Mouse (Mus musculus) MEL (cell line): Measurements from ENCODE around the gene Adam34. TPM values are rescaled to one million over a fixed set of nuclear protein-coding genes. Genes with fewer than 3 reads are reported as not detected.

Experiments
- DNase-seq: peaks from one replicate; pipeline ENCODE4 v3.0.0; 2011; ENCODE audit warnings: low read depth, low spot score
- H3K27ac ChIP-seq: 2 replicates; pipeline ENCODE4 v1.5.1; 2012; ENCODE audit warnings: low read depth, mild to moderate bottlenecking, control low read depth, low read length, moderate library complexity; ENCODE audit not compliant: control insufficient read depth
- H3K27me3 ChIP-seq, 2 experiments: fragments of 150-350 bp in 1 of 2; sonication (generic) in 1 of 2; 2 replicates each; pipeline ENCODE4 v1.6.1; 2012; ENCODE audit warnings: low read length in 2 of 2, mild to moderate bottlenecking in 2 of 2, improper control_type of control experiment in 1 of 2, moderate library complexity in 1 of 2; ENCODE audit not compliant: insufficient read depth in 2 of 2, control insufficient read depth in 1 of 2
- H3K36me3 ChIP-seq, 2 experiments: 2 replicates each; pipeline ENCODE4 v1.6.1; 2012 to 2014; ENCODE audit warnings: low read length in 2 of 2, improper control_type of control experiment in 1 of 2, inconsistent platforms in 1 of 2, mild to moderate bottlenecking in 1 of 2; ENCODE audit not compliant: insufficient read depth in 2 of 2, control insufficient read depth in 1 of 2
- H3K4me1 ChIP-seq, 2 experiments: fragments of 150-350 bp in 1 of 2; sonication (generic) in 1 of 2; 2 replicates each; pipeline ENCODE4 v1.6.1; 2012; ENCODE audit warnings: low read length in 2 of 2, improper control_type of control experiment in 1 of 2, mild to moderate bottlenecking in 1 of 2; ENCODE audit not compliant: insufficient read depth in 2 of 2, control insufficient read depth in 1 of 2
- H3K4me3 ChIP-seq, 2 experiments: fragments of 150-350 bp in 1 of 2; sonication (generic) in 1 of 2; 2 replicates each; pipeline ENCODE4 v1.5.1; 2012; ENCODE audit warnings: low read depth in 2 of 2, low read length in 2 of 2, mild to moderate bottlenecking in 2 of 2, moderate library complexity in 2 of 2, control low read depth in 1 of 2, improper control_type of control experiment in 1 of 2; ENCODE audit not compliant: control insufficient read depth in 1 of 2, insufficient read depth in 1 of 2
- H3K79me2 ChIP-seq: 2 replicates; pipeline ENCODE4 v1.6.1; 2012; ENCODE audit warnings: mild to moderate bottlenecking, low read length, moderate library complexity; ENCODE audit not compliant: control insufficient read depth, poor library complexity, insufficient read depth
- H3K9ac ChIP-seq: 2 replicates; pipeline ENCODE4 v1.6.1; 2012; ENCODE audit warnings: low read depth, mild to moderate bottlenecking, control low read depth, low read length, moderate library complexity; ENCODE audit not compliant: control insufficient read depth, poor library complexity, severe bottlenecking
- H3K9me3 ChIP-seq: fragments of 150-350 bp; sonication (generic); replicated peaks from 2 replicates; pipeline ENCODE4 v1.6.1; 2012; ENCODE audit warnings: mild to moderate bottlenecking, low read length, improper control_type of control experiment, moderate library complexity; ENCODE audit not compliant: insufficient read depth
- BHLHE40 ChIP-seq: IDR thresholded peaks from 2 replicates; pipeline ENCODE4 v1.6.1; 2012; ENCODE audit warnings: low read depth, mild to moderate bottlenecking, inconsistent platforms, low read length, improper control_type of control experiment, borderline replicate concordance
- E2F4 ChIP-seq: IDR thresholded peaks from 2 replicates; pipeline ENCODE4 v1.6.1; 2011; ENCODE audit warnings: low read depth, low read length, improper control_type of control experiment, borderline replicate concordance
- ETS1 ChIP-seq: IDR thresholded peaks from 2 replicates; pipeline ENCODE4 v1.6.1; 2012; ENCODE audit warnings: low read depth, mild to moderate bottlenecking, inconsistent platforms, low read length, improper control_type of control experiment, moderate library complexity
- GABPA ChIP-seq: IDR thresholded peaks from 2 replicates; pipeline ENCODE4 v1.6.1; 2012; ENCODE audit warnings: low read depth, mild to moderate bottlenecking, inconsistent platforms, low read length, improper control_type of control experiment, moderate library complexity
- HCFC1 ChIP-seq: IDR thresholded peaks from 2 replicates; pipeline ENCODE4 v1.6.1; 2012; ENCODE audit warnings: low read depth, mild to moderate bottlenecking, inconsistent platforms, low read length, improper control_type of control experiment, moderate library complexity
- JUND ChIP-seq: IDR thresholded peaks from 2 replicates; pipeline ENCODE4 v1.6.1; 2011; ENCODE audit warnings: low read depth, mild to moderate bottlenecking, improper control_type of control experiment, low read length
- KAT2A ChIP-seq: conservative IDR thresholded peaks from 2 replicates; pipeline ENCODE4 v1.6.1; 2012; ENCODE audit warnings: low read depth, low read length, improper control_type of control experiment, inconsistent platforms
- MEF2A ChIP-seq: IDR thresholded peaks from 2 replicates; pipeline ENCODE4 v1.6.1; 2014; ENCODE audit warnings: low read depth, mild to moderate bottlenecking, inconsistent platforms, low read length, improper control_type of control experiment; ENCODE audit not compliant: poor library complexity, insufficient replicate concordance, severe bottlenecking; ENCODE audit errors: extremely low read depth
- MXI1 ChIP-seq: IDR thresholded peaks from 2 replicates; pipeline ENCODE4 v1.6.1; 2011; ENCODE audit warnings: mild to moderate bottlenecking, low read depth, low read length, improper control_type of control experiment
- NRF1 ChIP-seq: IDR thresholded peaks from 2 replicates; pipeline ENCODE4 v1.6.1; 2014; ENCODE audit warnings: low read depth, mild to moderate bottlenecking, inconsistent platforms, low read length, improper control_type of control experiment, moderate library complexity; ENCODE audit not compliant: poor library complexity, insufficient read depth, severe bottlenecking
- POLR2AphosphoS2 ChIP-seq: IDR thresholded peaks from 2 replicates; pipeline ENCODE4 v1.6.1; 2011; ENCODE audit warnings: low read length, improper control_type of control experiment
- POLR2AphosphoS5 ChIP-seq: IDR thresholded peaks from 2 replicates; pipeline ENCODE4 v1.6.1; 2012; ENCODE audit warnings: low read depth, borderline replicate concordance, mild to moderate bottlenecking, inconsistent platforms, low read length, moderate library complexity, mixed read lengths
- RCOR1 ChIP-seq: IDR thresholded peaks from 2 replicates; pipeline ENCODE4 v1.6.1; 2012; ENCODE audit warnings: low read depth, mild to moderate bottlenecking, inconsistent platforms, low read length, improper control_type of control experiment
- SIN3A ChIP-seq: IDR thresholded peaks from 2 replicates; pipeline ENCODE4 v1.6.1; 2012; ENCODE audit warnings: low read length, improper control_type of control experiment, inconsistent platforms
- SMC3 ChIP-seq: IDR thresholded peaks from 2 replicates; pipeline ENCODE4 v1.6.1; 2011; ENCODE audit warnings: low read depth, low read length, improper control_type of control experiment
- TAL1 ChIP-seq: IDR thresholded peaks from 2 replicates; pipeline ENCODE4 v1.6.1; 2012; ENCODE audit warnings: mild to moderate bottlenecking, inconsistent platforms, low read length, moderate library complexity, mixed read lengths
- TCF12 ChIP-seq: IDR thresholded peaks from 2 replicates; pipeline ENCODE4 v1.6.1; 2014; ENCODE audit warnings: low read depth, mild to moderate bottlenecking, inconsistent platforms, low read length, improper control_type of control experiment, moderate library complexity
- USF1 ChIP-seq: IDR thresholded peaks from 2 replicates; pipeline ENCODE4 v1.6.1; 2014; ENCODE audit warnings: low read depth, mild to moderate bottlenecking, inconsistent platforms, low read length, improper control_type of control experiment, moderate library complexity
- ZC3H11A ChIP-seq: IDR thresholded peaks from 2 replicates; pipeline ENCODE4 v1.6.1; 2012; ENCODE audit warnings: low read depth, mild to moderate bottlenecking, inconsistent platforms, low read length, improper control_type of control experiment
- ZKSCAN1 ChIP-seq: IDR thresholded peaks from 2 replicates; pipeline ENCODE4 v1.6.1; 2012; ENCODE audit warnings: low read depth, mild to moderate bottlenecking, inconsistent platforms, low read length, improper control_type of control experiment, moderate library complexity
- ZMIZ1 ChIP-seq: IDR thresholded peaks from 2 replicates; pipeline ENCODE4 v1.6.1; 2012; ENCODE audit warnings: low read depth, mild to moderate bottlenecking, inconsistent platforms, low read length, improper control_type of control experiment, moderate library complexity
- polyA plus RNA-seq, 2 experiments: library from polyadenylated mRNA; stranded (reverse) in 1 of 2; unstranded in 1 of 2; fragments of >175 nt in 1 of 2; fragments of >200 nt in 1 of 2; gene quantifications; 2 replicates each; pipeline versions ENCODE4 v1.2.1 to v1.2.4; 2012; ENCODE audit warnings: low replicate concordance in 2 of 2, low read depth in 1 of 2; ENCODE audit not compliant: insufficient read length in 2 of 2, insufficient read depth in 1 of 2, missing spikeins in 1 of 2
- total RNA-seq: library from RNA; depleted of rRNA; stranded (reverse); fragments of 300-350 nt; gene quantifications from 2 replicates; pipeline ENCODE4 v1.2.3, GENCODE M21; 2012; rRNA removed

Gene Adam34
- total RNA-seq (not detected in 2 replicates), polyA plus RNA-seq (not detected)

DNA sequence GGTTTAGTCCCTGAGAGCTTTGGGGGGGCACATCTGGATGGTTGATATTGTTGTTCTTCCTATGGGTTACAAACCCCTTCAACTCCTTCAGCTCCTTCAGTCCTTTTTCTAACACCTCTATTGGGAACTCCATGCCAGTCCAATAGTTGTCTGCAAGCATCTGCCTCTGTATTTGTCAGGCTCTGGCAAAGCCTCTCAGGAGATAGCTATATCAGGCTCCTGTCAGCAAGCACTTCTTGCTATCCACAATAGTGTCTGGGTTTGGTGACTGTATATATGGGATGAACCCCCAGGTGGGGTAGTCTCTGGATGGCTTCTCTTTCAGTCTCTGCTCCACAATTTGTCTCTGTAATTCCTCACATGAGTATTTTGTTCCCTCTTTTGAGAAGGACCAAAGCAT lies at the start of gene Adam34:
Adam34 (minus strand) TSS at position 101 of the 400 bp plus-strand sequence.
- TF ChIP-seq GABPA (no peak), KAT2A (no peak), POLR2AphosphoS2 (no peak), USF1 (no peak), MXI1 (no peak), JUND (no peak), ZC3H11A (no peak), SIN3A (no peak), HCFC1 (no peak), POLR2AphosphoS5 (no peak), TCF12 (no peak)
- H3K27ac ChIP-seq = no peak within 1 kb of the TSS
- H3K9ac ChIP-seq = no peak within 1 kb of the TSS
- H3K9me3 ChIP-seq = no peaks in the 10 kb centered on the region
- DNase-seq = no peak
- H3K27me3 ChIP-seq = no peaks in the 10 kb centered on the region
- no peak within 1 kb of the TSS for H3K4me3 ChIP-seq
- H3K4me1 ChIP-seq = no peaks in the 10 kb centered on the region
- no peaks in the 10 kb centered on the region for H3K36me3 ChIP-seq
- no peaks in the 10 kb centered on the region for H3K79me2 ChIP-seq

DNA sequence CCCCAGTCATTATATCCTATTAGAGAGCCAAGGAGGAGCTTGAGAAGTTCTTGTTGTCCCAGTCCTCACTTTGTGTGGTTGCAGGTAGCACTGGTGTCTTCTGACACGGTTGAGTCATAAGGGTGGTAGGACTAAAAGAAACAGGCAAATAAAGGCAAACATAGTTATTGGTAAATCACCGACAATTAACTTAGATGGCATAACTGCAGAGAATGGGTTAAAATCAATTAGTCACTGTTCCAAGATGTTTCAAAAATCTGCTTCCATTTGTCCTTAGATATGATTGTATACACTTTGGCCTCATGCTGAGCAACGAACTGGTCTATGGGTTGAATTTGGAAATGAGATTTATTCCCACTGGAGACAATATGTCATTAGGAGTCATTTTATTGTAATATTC lies 82.7 kb downstream of the Adam34 start, which contains the start of gene Gm5346:
Gm5346 (minus strand) TSS at position 101 of the 400 bp plus-strand sequence.
- TF ChIP-seq RCOR1 = no peak
- no peak for TF ChIP-seq MEF2A
- TF ChIP-seq BHLHE40 = no peak
- TF ChIP-seq E2F4 = no peak
- no peak for TF ChIP-seq NRF1
- no peak for TF ChIP-seq GABPA
- TF ChIP-seq SMC3 = no peak
- no peak for TF ChIP-seq JUND
- no peak for TF ChIP-seq TAL1
- no peak for TF ChIP-seq HCFC1
- no peak for TF ChIP-seq MXI1
- TF ChIP-seq USF1 = no peak
- no peak for TF ChIP-seq ZMIZ1
- TF ChIP-seq ETS1 = no peak
- TF ChIP-seq ZKSCAN1 = no peak
- no peaks in the 10 kb centered on the region for H3K36me3 ChIP-seq
- no peak within 1 kb of the TSS for H3K27ac ChIP-seq
- H3K27me3 ChIP-seq = no peaks in the 10 kb centered on the region
- H3K9me3 ChIP-seq = no peaks in the 10 kb centered on the region
- H3K9ac ChIP-seq = no peak within 1 kb of the TSS
- no peak within 1 kb of the TSS for H3K4me3 ChIP-seq
- no peaks in the 10 kb centered on the region for H3K79me2 ChIP-seq
- no peak for DNase-seq
- no peaks in the 10 kb centered on the region for H3K4me1 ChIP-seq
